Mouse (Mus musculus) erythroblast, embryonic 14.5 days (primary cell): ENCODE data around the gene Lrrc3b.

Experiments used
- GATA1 ChIP-seq: IDR thresholded peaks from 2 replicates; pipeline ENCODE4 v1.6.1; 2012; ENCODE audit warnings: low read length, inconsistent platforms, mixed read lengths
- TAL1 ChIP-seq: IDR thresholded peaks from 3 replicates; pipeline ENCODE4 v1.6.1; 2012; ENCODE audit warnings: low read length, inconsistent platforms, mixed read lengths

DNA sequence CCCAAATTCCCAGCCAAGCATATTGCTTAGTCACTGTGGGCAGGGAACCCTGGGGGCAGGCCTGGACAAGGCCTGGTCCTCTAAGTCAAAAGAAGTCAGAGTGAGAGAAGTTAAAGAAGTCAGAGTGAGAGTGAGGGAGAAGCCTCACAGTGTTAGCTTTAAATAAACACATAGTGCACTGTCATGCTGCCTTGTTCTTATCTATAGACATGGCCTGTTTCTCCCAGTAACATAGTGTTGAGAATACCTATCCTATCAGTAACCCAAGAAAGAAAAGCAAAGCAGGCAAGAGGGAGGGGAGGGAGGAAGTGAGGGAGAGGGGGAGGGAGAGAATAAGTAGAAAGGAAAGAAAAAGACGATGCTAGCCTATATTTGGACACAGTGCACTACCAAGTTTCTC lies 6.4 kb downstream of the Lrrc3b start:
- TF ChIP-seq GATA1 (no peak), TAL1 (no peak)
